Mouse (Mus musculus) liver, embryonic 14.5 days (tissue): ENCODE results near the gene Sbf2. TPM values are rescaled to one million over a fixed set of nuclear protein-coding genes. Genes with fewer than 3 reads are reported as not detected.
"Not testable (repeated sequence)": the region's sequence is repeated elsewhere in the genome, so short reads cannot be mapped to it uniquely, and the experiment has no call there.

Experiments
- ATAC-seq: fragments of 200-750 bp; cut with Nextera tagmentation; 2 replicates; pipeline ENCODE4 v1.8.0; 2017; ENCODE audit warnings: moderate number of reproducible peaks, mild to moderate bottlenecking, moderate library complexity; ENCODE audit not compliant: insufficient read depth
- DNase-seq, 3 experiments: peaks; one replicate each; pipeline ENCODE4 v3.0.0-alpha.2; 2012 to 2013; ENCODE audit warnings: low read depth in 3 of 3, low spot score in 3 of 3
- H3K27ac ChIP-seq: fragments of 300-500 bp; sonication (generic); 2 replicates; pipeline ENCODE4 v1.5.1; 2014; ENCODE audit warnings: moderate library complexity, mild to moderate bottlenecking, control low read depth, inconsistent platforms
- H3K27me3 ChIP-seq: fragments of 300-500 bp; sonication (generic); 2 replicates; pipeline ENCODE4 v1.6.1; 2014; ENCODE audit warnings: mild to moderate bottlenecking, low read length, moderate library complexity; ENCODE audit not compliant: control insufficient read depth, insufficient read depth
- H3K36me3 ChIP-seq: fragments of 300-500 bp; sonication (generic); replicated peaks from 2 replicates; pipeline ENCODE4 v1.6.1; 2014; ENCODE audit warnings: low read depth; ENCODE audit not compliant: control insufficient read depth, insufficient read depth
- H3K4me1 ChIP-seq, 2 experiments: fragments of 200-500 bp in 1 of 2; fragments of 300-500 bp in 1 of 2; sonication (generic) in 1 of 2; replicated peaks; 2 replicates each; pipeline ENCODE4 v1.6.1; 2012 to 2014; ENCODE audit warnings: antibody characterized with exemption in 1 of 2, inconsistent platforms in 1 of 2, low read length in 1 of 2; ENCODE audit not compliant: control insufficient read depth in 2 of 2, insufficient read depth in 2 of 2
- H3K4me2 ChIP-seq: fragments of 300-500 bp; sonication (generic); 2 replicates; pipeline ENCODE4 v1.6.1; 2014; ENCODE audit warnings: low read depth, mild to moderate bottlenecking, control low read depth, moderate library complexity
- H3K4me3 ChIP-seq, 2 experiments: fragments of 200-500 bp in 1 of 2; fragments of 300-500 bp in 1 of 2; sonication (generic) in 1 of 2; 2 replicates each; pipeline ENCODE4 v1.5.1; 2012 to 2014; ENCODE audit warnings: low read depth in 2 of 2, low read length in 2 of 2, mild to moderate bottlenecking in 2 of 2, control low read depth in 1 of 2, inconsistent platforms in 1 of 2, moderate library complexity in 1 of 2; ENCODE audit not compliant: insufficient read depth in 1 of 2
- H3K9ac ChIP-seq: fragments of 300-500 bp; sonication (generic); replicated peaks from 2 replicates; pipeline ENCODE4 v1.6.1; 2014; ENCODE audit warnings: mild to moderate bottlenecking, control low read depth, moderate library complexity
- H3K9me3 ChIP-seq: fragments of 300-500 bp; sonication (generic); 2 replicates; pipeline ENCODE4 v1.6.1; 2016; ENCODE audit warnings: low read length, mixed read lengths; ENCODE audit not compliant: control insufficient read depth
- CTCF ChIP-seq: IDR thresholded peaks from 2 replicates; pipeline ENCODE4 v1.5.1; 2016; ENCODE audit warnings: antibody characterized with exemption, low read depth, control low read depth
- EP300 ChIP-seq: IDR thresholded peaks from 2 replicates; pipeline ENCODE4 v1.6.1; 2016; ENCODE audit warnings: antibody characterized with exemption, low read depth
- WGBS: fragments of 180-500 bp; shearing (Covaris S2); extraction: QIAGEN DNeasy Blood & Tissue Kit; methylation state at CpG from one replicate; pipeline ENCODE4 v1.1.7; 2014; ENCODE audit not compliant: insufficient replicate concordance; 5-methylcytosine and 5-hydroxymethylcytosine counted together
- polyA plus RNA-seq, 2 experiments: library from polyadenylated mRNA; depleted of rRNA in 1 of 2; stranded (reverse) in 1 of 2; unstranded in 1 of 2; fragments of >200 nt; fragmentation: Nextera tagmentation in 1 of 2; extraction: Ambion mirVana in 1 of 2; gene quantifications; 2 replicates each; pipeline versions ENCODE4 v1.2.1 to v1.2.3; 2012 to 2014

The Sbf2 gene
- polyA plus RNA-seq, 2 experiments: 2.9 to 3.3 TPM

- no peaks in the 10 kb centered on the region for H3K36me3 ChIP-seq
- no peak overlapping the region for H3K9ac ChIP-seq
- H3K9me3 ChIP-seq: no peaks in the 10 kb centered on the region
- no peak overlapping the region for H3K27ac ChIP-seq
- WGBS: 53% methylated on average over 1 of the region's 1 CpGs
- no peak overlapping the region for H3K4me3 ChIP-seq
- TF ChIP-seq EP300 (no peak), CTCF (no peak)
- no peaks in the 10 kb centered on the region for H3K27me3 ChIP-seq
- no peaks in the 10 kb centered on the region for H3K4me1 ChIP-seq
- ATAC-seq: no peak
- H3K4me2 ChIP-seq: no peak overlapping the region
- DNase-seq: no peak
Measured at GRCm38 (mm10) chr7:110402092-110402491, 212.6 kb downstream of the Sbf2 start.

- TF ChIP-seq CTCF (no peak), EP300 (no peak)
- Histone ChIP-seq H3K27ac (no peak overlapping the region), H3K36me3 (no peaks in the 10 kb centered on the region), H3K27me3 (no peaks in the 10 kb centered on the region), H3K9me3 (no peaks in the 10 kb centered on the region), H3K4me2 (no peak overlapping the region), H3K4me1 (peaks cover 0 to 4% of the 10 kb centered on the region in 2 experiments; a peak in 2 of 4 replicates), H3K9ac (no peak overlapping the region), H3K4me3 (no peak overlapping the region)
- ATAC-seq: no peak
- 70% methylated on average over 6 of the region's 6 CpGs for WGBS
- DNase-seq: no peak
Measured at GRCm38 (mm10) chr7:110392576-110392975, 222.1 kb downstream of the Sbf2 start.

- no peaks in the 10 kb centered on the region for H3K36me3 ChIP-seq
- no peak overlapping the region for H3K27ac ChIP-seq
- TF ChIP-seq CTCF: no peak
- no peak for TF ChIP-seq EP300
- no peaks in the 10 kb centered on the region for H3K27me3 ChIP-seq
- no peak for ATAC-seq
- no peak overlapping the region for H3K4me2 ChIP-seq
- H3K4me1 ChIP-seq: peaks cover 0 to 5% of the 10 kb centered on the region in 2 experiments; a peak in 2 of 4 replicates
- 40% methylated on average over 2 of the region's 2 CpGs for WGBS
- H3K9me3 ChIP-seq: no peaks in the 10 kb centered on the region
- H3K9ac ChIP-seq: no peak overlapping the region
- DNase-seq: no peak
- H3K4me3 ChIP-seq: no peak overlapping the region
Measured at GRCm38 (mm10) chr7:110391632-110392031, 223.1 kb downstream of the Sbf2 start.

DNA sequence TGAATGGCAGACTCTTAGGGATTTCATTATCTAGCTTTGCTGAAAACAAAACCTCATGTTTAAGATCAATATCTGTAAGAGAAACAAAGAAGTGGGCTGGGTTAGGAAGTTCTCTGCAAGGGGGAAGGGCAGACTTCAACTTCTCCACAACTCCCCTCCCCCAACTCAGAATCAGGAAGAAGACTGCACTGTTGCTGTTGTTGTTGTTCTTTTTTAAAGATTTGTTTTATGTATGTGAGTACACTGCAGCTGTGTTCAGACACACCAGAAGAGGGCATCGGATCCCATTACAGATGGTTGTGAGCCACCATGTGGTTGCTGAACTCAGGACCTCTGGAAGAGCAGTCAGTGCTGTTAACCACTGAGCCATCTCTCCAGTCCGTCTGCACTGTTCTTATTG is 225.8 kb downstream of the Sbf2 start:
- not testable (repeated sequence) for H3K9ac ChIP-seq, H3K4me1 ChIP-seq, H3K4me2 ChIP-seq, H3K27me3 ChIP-seq, H3K27ac ChIP-seq, ATAC-seq, DNase-seq, H3K9me3 ChIP-seq, H3K36me3 ChIP-seq, H3K4me3 ChIP-seq
- WGBS: 30% methylated on average over 2 of the region's 2 CpGs

GRCm38 (mm10) chr7:110387565-110387964 is 227.2 kb downstream of the Sbf2 start:
- Histone ChIP-seq H3K9me3 (no peaks in the 10 kb centered on the region), H3K4me3 (no peak overlapping the region), H3K4me2 (no peak overlapping the region), H3K27me3 (no peaks in the 10 kb centered on the region), H3K36me3 (no peaks in the 10 kb centered on the region), H3K9ac (no peak overlapping the region), H3K27ac (no peak overlapping the region), H3K4me1 (peaks cover 0 to 5% of the 10 kb centered on the region in 2 experiments; a peak in 2 of 4 replicates)
- 37% methylated on average over 2 of the region's 2 CpGs for WGBS
- DNase-seq (no peak), ATAC-seq (no peak)
- no peak for TF ChIP-seq EP300
- no peak for TF ChIP-seq CTCF
